Mouse (Mus musculus): Measurements from ENCODE around the gene Smarca2.
"Not testable (repeated sequence)": the region's sequence is repeated elsewhere in the genome, so short reads cannot be mapped to it uniquely, and the experiment has no call there.

Smarca2 gene

GRCm38 (mm10) chr19:26666303-26666702 lies 61.5 kb downstream of the Smarca2 start:
- Histone ChIP-seq H3K4me3 (replicated peaks; ENCODE audit: low read length) (no peak overlapping the region), H3K9me3 (ENCODE audit: low read length) (no peaks in the 10 kb centered on the region), H3K4me1 (replicated peaks; ENCODE audit: low read depth, low read length) (no peaks in the 10 kb centered on the region), H3K36me3 (ENCODE audit: insufficient read depth, low read length) (no peaks in the 10 kb centered on the region), H3K27me3 (ENCODE audit: insufficient read depth, low read length) (no peaks in the 10 kb centered on the region)
- no peak for TF ChIP-seq NANOG (IDR thresholded peaks at IDR 0.05; ENCODE audit: borderline replicate concordance, low read length)
- no peak for TF ChIP-seq POU5F1 (IDR thresholded peaks at IDR 0.05; ENCODE audit: borderline replicate concordance, low read length)
- no peak for TF ChIP-seq CTCF (conservative IDR thresholded peaks at IDR 0.05; ENCODE audit: low read length)

DNA sequence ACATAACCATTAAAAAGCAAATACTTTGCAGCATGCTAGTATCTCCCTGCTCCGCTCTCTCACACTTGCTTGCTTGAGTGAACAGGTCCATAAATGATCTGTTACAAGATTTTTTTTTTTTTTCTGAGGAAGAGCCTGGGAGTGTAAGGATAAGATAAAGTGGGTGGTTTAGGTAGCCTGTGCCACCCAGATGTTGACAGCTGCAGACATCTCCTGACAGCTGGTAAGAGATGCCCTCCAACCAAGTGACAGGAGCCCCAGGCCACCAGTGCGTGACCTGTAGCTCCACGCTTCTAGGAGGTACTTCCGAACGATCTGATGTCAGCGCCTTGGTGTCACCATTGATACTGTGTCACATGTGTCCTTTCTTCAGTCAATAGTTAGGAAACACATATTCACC lies 65.2 kb downstream of the Smarca2 start:
- Histone ChIP-seq H3K4me1 (replicated peaks; ENCODE audit: low read depth, low read length) (peaks cover 13% of the 10 kb centered on the region; the same call in 1 of the 2 replicates), H3K4me3 (replicated peaks; ENCODE audit: low read length) (no peak overlapping the region), H3K36me3 (ENCODE audit: insufficient read depth, low read length) (no peaks in the 10 kb centered on the region), H3K27me3 (ENCODE audit: insufficient read depth, low read length) (no peaks in the 10 kb centered on the region), H3K9me3 (ENCODE audit: low read length) (no peaks in the 10 kb centered on the region)
- TF ChIP-seq CTCF (conservative IDR thresholded peaks at IDR 0.05; ENCODE audit: low read length) = no peak
- no peak for TF ChIP-seq POU5F1 (IDR thresholded peaks at IDR 0.05; ENCODE audit: borderline replicate concordance, low read length)

DNA sequence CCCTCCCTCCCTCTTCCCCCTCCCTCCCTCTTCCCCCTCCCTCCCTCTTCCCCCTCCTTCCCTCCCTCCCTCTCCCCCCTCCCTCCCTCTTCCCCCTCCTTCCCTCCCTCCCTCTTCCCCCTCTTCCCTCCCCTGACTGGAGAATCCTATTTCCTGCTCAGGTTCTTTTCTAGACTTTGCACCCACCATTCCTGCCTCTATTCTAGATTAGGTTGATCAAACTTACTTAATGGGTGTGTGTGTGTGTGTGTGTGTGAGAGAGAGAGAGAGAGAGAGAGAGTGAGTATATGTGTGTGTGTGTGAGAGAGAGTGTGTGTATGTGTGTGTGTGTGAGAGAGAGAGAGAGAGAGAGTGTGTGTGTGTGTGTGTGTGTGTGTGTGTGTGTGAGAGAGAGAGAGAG lies 66.6 kb downstream of the Smarca2 start:
- not testable (repeated sequence) for H3K4me3 ChIP-seq (replicated peaks; ENCODE audit: low read length); H3K27me3 ChIP-seq (ENCODE audit: insufficient read depth, low read length); H3K36me3 ChIP-seq (ENCODE audit: insufficient read depth, low read length); H3K9me3 ChIP-seq (ENCODE audit: low read length)
- H3K4me1 ChIP-seq (replicated peaks; ENCODE audit: low read depth, low read length) = peaks cover 13% of the 10 kb centered on the region; the same call in 1 of the 2 replicates

GRCm38 (mm10) chr19:26675917-26676316 lies 71.1 kb downstream of the Smarca2 start:
- Histone ChIP-seq H3K27me3 (ENCODE audit: insufficient read depth, low read length) (no peaks in the 10 kb centered on the region), H3K36me3 (ENCODE audit: insufficient read depth, low read length) (no peaks in the 10 kb centered on the region), H3K4me3 (replicated peaks; ENCODE audit: low read length) (no peak overlapping the region), H3K9me3 (ENCODE audit: low read length) (no peaks in the 10 kb centered on the region), H3K4me1 (replicated peaks; ENCODE audit: low read depth, low read length) (peaks cover 13% of the 10 kb centered on the region; the same call in 1 of the 2 replicates)
- no peak for TF ChIP-seq POU5F1 (IDR thresholded peaks at IDR 0.05; ENCODE audit: borderline replicate concordance, low read length)
- TF ChIP-seq CTCF (conservative IDR thresholded peaks at IDR 0.05; ENCODE audit: low read length) = no peak
- no peak for TF ChIP-seq NANOG (IDR thresholded peaks at IDR 0.05; ENCODE audit: borderline replicate concordance, low read length)

DNA sequence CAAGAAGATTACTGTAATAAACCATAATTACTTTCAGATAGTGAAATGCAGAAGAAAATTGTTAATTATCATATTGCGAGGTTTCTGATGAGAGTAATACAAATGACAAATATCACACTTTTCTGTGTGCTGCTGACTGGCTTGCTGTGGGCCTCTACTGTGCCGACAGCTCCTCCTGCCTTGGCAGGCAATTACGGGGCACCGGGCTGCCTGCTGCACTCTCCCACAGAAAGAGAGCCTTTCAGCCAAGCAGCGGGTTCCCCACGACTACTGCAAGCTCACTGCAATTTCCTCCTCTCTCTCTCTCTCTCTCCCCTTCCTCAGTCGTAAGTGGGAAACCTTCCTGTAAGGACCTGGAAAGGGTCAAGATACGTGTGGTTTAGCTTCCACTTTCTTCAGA lies 73.7 kb downstream of the Smarca2 start:
- H3K36me3 ChIP-seq (ENCODE audit: insufficient read depth, low read length) = no peaks in the 10 kb centered on the region
- H3K9me3 ChIP-seq (ENCODE audit: low read length) = no peaks in the 10 kb centered on the region
- H3K4me3 ChIP-seq (replicated peaks; ENCODE audit: low read length) = no peak overlapping the region
- no peaks in the 10 kb centered on the region for H3K27me3 ChIP-seq (ENCODE audit: insufficient read depth, low read length)
- no peak for TF ChIP-seq POU5F1 (IDR thresholded peaks at IDR 0.05; ENCODE audit: borderline replicate concordance, low read length)
- TF ChIP-seq NANOG (IDR thresholded peaks at IDR 0.05; ENCODE audit: borderline replicate concordance, low read length) = no peak
- no peak for TF ChIP-seq CTCF (conservative IDR thresholded peaks at IDR 0.05; ENCODE audit: low read length)
- H3K4me1 ChIP-seq (replicated peaks; ENCODE audit: low read depth, low read length) = no peaks in the 10 kb centered on the region

DNA sequence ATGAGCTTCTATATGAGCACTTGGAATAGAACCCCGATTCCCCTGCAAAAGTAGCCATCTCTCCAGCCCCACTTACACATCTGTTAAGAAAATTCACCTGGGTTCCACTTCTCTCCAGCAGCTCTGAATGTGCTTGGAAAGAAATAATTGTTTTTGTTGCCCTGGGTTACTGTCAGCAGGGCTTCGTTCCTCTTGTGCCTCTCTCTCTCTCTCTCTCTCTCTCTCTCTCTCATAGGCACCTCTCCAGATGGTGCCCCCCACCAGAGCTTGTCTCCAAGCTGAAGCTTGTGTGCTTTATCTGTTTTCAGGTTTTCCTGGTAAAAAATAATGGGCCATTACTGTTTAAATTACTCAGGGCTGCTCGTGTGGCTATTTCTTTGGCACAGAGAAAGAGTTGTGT lies 74.8 kb downstream of the Smarca2 start:
- Histone ChIP-seq H3K9me3 (ENCODE audit: low read length) (no peaks in the 10 kb centered on the region), H3K4me3 (replicated peaks; ENCODE audit: low read length) (no peak overlapping the region), H3K27me3 (ENCODE audit: insufficient read depth, low read length) (no peaks in the 10 kb centered on the region), H3K4me1 (replicated peaks; ENCODE audit: low read depth, low read length) (no peaks in the 10 kb centered on the region), H3K36me3 (ENCODE audit: insufficient read depth, low read length) (no peaks in the 10 kb centered on the region)
- TF ChIP-seq NANOG (IDR thresholded peaks at IDR 0.05; ENCODE audit: borderline replicate concordance, low read length) = no peak
- TF ChIP-seq CTCF (conservative IDR thresholded peaks at IDR 0.05; ENCODE audit: low read length) = no peak
- no peak for TF ChIP-seq POU5F1 (IDR thresholded peaks at IDR 0.05; ENCODE audit: borderline replicate concordance, low read length)

DNA sequence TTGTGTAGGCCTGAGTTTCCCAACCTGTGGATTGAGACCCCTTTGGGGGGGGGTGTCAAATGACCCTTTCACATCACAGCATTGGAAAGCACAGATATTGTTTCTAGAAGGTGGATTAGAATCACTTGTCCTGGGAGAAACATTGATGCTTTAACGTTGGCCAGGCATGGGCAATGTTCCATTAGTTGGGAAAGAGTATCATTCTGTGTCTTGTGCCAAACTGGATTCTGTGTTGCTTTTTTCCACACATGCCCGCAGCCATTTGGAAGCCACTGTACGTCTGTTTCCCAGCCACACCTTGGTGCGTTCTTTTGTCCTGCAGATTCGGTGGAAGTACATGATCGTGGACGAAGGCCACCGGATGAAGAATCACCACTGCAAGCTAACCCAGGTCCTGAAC lies 76.7 kb downstream of the Smarca2 start:
- no peak overlapping the region for H3K4me3 ChIP-seq (replicated peaks; ENCODE audit: low read length)
- H3K4me1 ChIP-seq (replicated peaks; ENCODE audit: low read depth, low read length) = no peaks in the 10 kb centered on the region
- H3K27me3 ChIP-seq (ENCODE audit: insufficient read depth, low read length) = no peaks in the 10 kb centered on the region
- TF ChIP-seq NANOG (IDR thresholded peaks at IDR 0.05; ENCODE audit: borderline replicate concordance, low read length) = no peak
- TF ChIP-seq CTCF (conservative IDR thresholded peaks at IDR 0.05; ENCODE audit: low read length) = no peak
- TF ChIP-seq POU5F1 (IDR thresholded peaks at IDR 0.05; ENCODE audit: borderline replicate concordance, low read length) = no peak
- H3K36me3 ChIP-seq (ENCODE audit: insufficient read depth, low read length) = no peaks in the 10 kb centered on the region
- no peaks in the 10 kb centered on the region for H3K9me3 ChIP-seq (ENCODE audit: low read length)

DNA sequence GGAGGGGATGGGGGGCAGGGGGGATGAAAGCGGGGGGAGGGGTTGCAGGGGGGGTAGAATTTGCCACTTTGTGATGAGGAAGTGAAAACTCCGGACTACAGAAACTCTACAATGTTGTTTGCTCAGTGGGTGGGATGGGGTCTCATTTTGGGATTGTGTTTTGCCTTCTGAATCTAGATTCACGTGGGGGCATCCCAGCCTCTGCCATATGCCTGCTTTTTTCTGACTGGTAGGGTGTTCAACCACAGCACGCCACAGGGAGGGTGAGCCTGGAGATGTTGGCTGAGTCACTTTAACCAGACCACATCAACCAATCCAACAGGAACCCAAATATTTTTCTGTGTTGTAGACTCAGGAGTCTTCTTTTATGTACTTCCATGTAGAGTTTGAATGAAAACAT lies 77.3 kb downstream of the Smarca2 start:
- no peaks in the 10 kb centered on the region for H3K4me1 ChIP-seq (replicated peaks; ENCODE audit: low read depth, low read length)
- H3K9me3 ChIP-seq (ENCODE audit: low read length) = no peaks in the 10 kb centered on the region
- H3K4me3 ChIP-seq (replicated peaks; ENCODE audit: low read length) = no peak overlapping the region
- no peak for TF ChIP-seq NANOG (IDR thresholded peaks at IDR 0.05; ENCODE audit: borderline replicate concordance, low read length)
- H3K36me3 ChIP-seq (ENCODE audit: insufficient read depth, low read length) = no peaks in the 10 kb centered on the region
- no peaks in the 10 kb centered on the region for H3K27me3 ChIP-seq (ENCODE audit: insufficient read depth, low read length)

DNA sequence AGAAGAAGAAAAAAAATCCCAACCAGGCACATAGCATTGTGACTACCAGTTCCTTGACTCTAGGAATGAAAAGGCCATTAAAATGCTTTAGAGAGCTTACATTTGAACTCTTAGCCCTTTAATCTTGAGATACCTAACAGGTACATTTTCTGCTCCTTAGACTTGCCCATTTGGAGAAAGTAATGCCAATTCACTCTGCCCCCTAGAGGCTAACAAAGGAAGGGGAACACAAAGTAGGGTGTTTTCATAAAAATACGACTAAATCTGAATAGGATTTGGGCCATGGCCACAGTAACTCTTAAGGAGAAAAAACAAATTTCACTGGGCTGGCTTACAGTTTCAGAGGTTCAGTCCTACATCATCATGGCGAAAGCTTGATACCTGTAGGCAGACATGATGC lies 77.9 kb downstream of the Smarca2 start:
- Histone ChIP-seq H3K4me3 (replicated peaks; ENCODE audit: low read length) (no peak overlapping the region), H3K9me3 (ENCODE audit: low read length) (no peaks in the 10 kb centered on the region), H3K36me3 (ENCODE audit: insufficient read depth, low read length) (no peaks in the 10 kb centered on the region), H3K4me1 (replicated peaks; ENCODE audit: low read depth, low read length) (no peaks in the 10 kb centered on the region), H3K27me3 (ENCODE audit: insufficient read depth, low read length) (no peaks in the 10 kb centered on the region)
- TF ChIP-seq CTCF (conservative IDR thresholded peaks at IDR 0.05; ENCODE audit: low read length) (peak; percentile 72), NANOG (IDR thresholded peaks at IDR 0.05; ENCODE audit: borderline replicate concordance, low read length) (no peak), POU5F1 (IDR thresholded peaks at IDR 0.05; ENCODE audit: borderline replicate concordance, low read length) (no peak)

All from E14TG2a.4 (cell line).